Mouse (Mus musculus) cerebral cortex, adult 2 months (tissue): ENCODE data around the gene Abracl.

Source experiments
- WGBS: fragments of 180-500 bp; shearing (Covaris S2); methylation state at CpG from one replicate; pipeline ENCODE4 v1.1.7; 2018; 5-methylcytosine and 5-hydroxymethylcytosine counted together

Abracl gene

GRCm38 (mm10) chr10:18021576-18022311 is 1.3 kb downstream of the Abracl start:
- 32% methylated on average over 14 of the region's 14 CpGs for WGBS

- WGBS: 53% methylated on average over 1 of the region's 1 CpGs
These were observed 2.2 kb downstream of the Abracl start for GRCm38 (mm10) chr10:18020846-18021245.

- WGBS: 58% methylated on average over 7 of the region's 7 CpGs
These were observed 2.6 kb downstream of the Abracl start for GRCm38 (mm10) chr10:18020443-18020842.

GRCm38 (mm10) chr10:18011761-18012160 is 11.3 kb downstream of the Abracl start:
- 87% methylated on average over 5 of the region's 5 CpGs for WGBS

GRCm38 (mm10) chr10:18009744-18010143 is 13.3 kb downstream of the Abracl start:
- WGBS: 79% methylated on average over 1 of the region's 1 CpGs

- 67% methylated on average over 3 of the region's 3 CpGs for WGBS
These were observed 15.8 kb downstream of the Abracl start for GRCm38 (mm10) chr10:18007243-18007642.

GRCm38 (mm10) chr10:18006756-18007155 is 16.3 kb downstream of the Abracl start:
- WGBS: 100% methylated on average over 1 of the region's 1 CpGs

- WGBS: 79% methylated on average over 7 of the region's 7 CpGs
These were observed 17.7 kb downstream of the Abracl start for GRCm38 (mm10) chr10:18005136-18005955.

- WGBS: 90% methylated on average over 12 of the region's 12 CpGs
These were observed 19.0 kb downstream of the Abracl start for GRCm38 (mm10) chr10:18003966-18004637.

- WGBS: 87% methylated on average over 4 of the region's 4 CpGs
These were observed 32.5 kb downstream of the Abracl start for GRCm38 (mm10) chr10:17990576-17990975.

GRCm38 (mm10) chr10:17989136-17989535 is 34.0 kb downstream of the Abracl start:
- whole genome bisulfite sequencing: 78% methylated on average over 6 of the region's 6 CpGs

GRCm38 (mm10) chr10:17987823-17988423 is 35.2 kb downstream of the Abracl start:
- WGBS: 84% methylated on average over 8 of the region's 8 CpGs

- 47% methylated on average over 2 of the region's 2 CpGs for WGBS
These were observed 39.8 kb downstream of the Abracl start for GRCm38 (mm10) chr10:17983313-17983712.

- 84% methylated on average over 4 of the region's 4 CpGs for WGBS
These were observed 57.0 kb downstream of the Abracl start for GRCm38 (mm10) chr10:17966090-17966489.
